Mouse (Mus musculus) bone marrow, adult 2 months (tissue): ENCODE data around the gene Gm45783.
A peak's percentile ranks its signal among the peaks of the same experiment; 100 is the strongest.

Experiments used
- CTCF ChIP-seq: fragments of 200-500 bp; IDR thresholded peaks from 2 replicates; pipeline ENCODE4 v1.5.1; 2011; ENCODE audit warnings: low read length, control low read depth; ENCODE audit not compliant: control insufficient read depth, insufficient read depth
- POLR2A ChIP-seq: fragments of 200-500 bp; IDR thresholded peaks from 2 replicates; pipeline ENCODE4 v1.6.1; 2011; ENCODE audit warnings: low read depth, mild to moderate bottlenecking, control low read depth, low read length, borderline replicate concordance; ENCODE audit not compliant: control insufficient read depth

DNA sequence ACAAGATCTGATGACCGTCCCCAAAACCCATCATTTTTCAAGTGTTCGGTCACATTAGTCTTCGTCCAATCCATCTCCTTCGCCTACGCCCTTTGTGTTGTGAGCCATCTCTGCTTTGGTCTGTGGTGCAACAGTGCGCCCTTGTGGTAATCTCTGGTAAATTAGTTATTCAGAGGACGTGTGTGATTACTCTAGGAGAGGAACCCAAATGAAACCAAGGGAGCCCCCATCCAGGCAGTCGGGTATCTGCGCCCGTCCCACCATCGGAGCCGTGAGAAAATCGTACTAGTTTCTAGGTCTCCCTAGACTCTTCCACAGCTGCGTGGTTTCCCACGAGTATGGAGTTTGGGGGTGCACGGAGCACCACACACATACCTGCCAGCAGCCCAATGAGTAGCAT is 78.8 kb downstream of the Gm45783 start:
- TF ChIP-seq CTCF (peak; percentile 55), POLR2A (no peak)
